Mouse (Mus musculus): ENCODE results near the gene Mmd2. TPM values are rescaled to one million over a fixed set of nuclear protein-coding genes. Genes with fewer than 3 reads are reported as not detected.

The Mmd2 gene
- total and polyA plus RNA-seq, 3 experiments, result not detected

- TF ChIP-seq RAD21 (IDR thresholded peaks at IDR 0.05; ENCODE audit: low read depth, low read length), result no peak
- no peak for TF ChIP-seq CHD2 (IDR thresholded peaks at IDR 0.05; ENCODE audit: low read length)
- TF ChIP-seq ZMIZ1 (IDR thresholded peaks at IDR 0.05; ENCODE audit: low read depth, low read length), result peak; percentile 92
- peak; percentile 52; the same call in 1 of the 2 replicates for TF ChIP-seq SIN3A (IDR thresholded peaks at IDR 0.05; ENCODE audit: low read length)
- TF ChIP-seq MYB (IDR thresholded peaks at IDR 0.05; ENCODE audit: low read depth, low read length), result peak; percentile 12; the same call in 1 of the 2 replicates
- TF ChIP-seq KAT2A (conservative IDR thresholded peaks at IDR 0.05; ENCODE audit: low read depth, low read length), result peak; percentile 62; the same call in 1 of the 2 replicates
- TF ChIP-seq UBTF (IDR thresholded peaks at IDR 0.05; ENCODE audit: borderline replicate concordance, insufficient read depth, low read depth, low read length), result no peak
- TF ChIP-seq TAL1 (IDR thresholded peaks at IDR 0.05; ENCODE audit: low read length), result no peak
- TF ChIP-seq GABPA (IDR thresholded peaks at IDR 0.05; ENCODE audit: low read depth, low read length), result no peak
- peak; percentile 40; the same call in 1 of the 2 replicates for TF ChIP-seq ETS1 (IDR thresholded peaks at IDR 0.05; ENCODE audit: low read depth, low read length)
- TF ChIP-seq E2F4 (IDR thresholded peaks at IDR 0.05; ENCODE audit: borderline replicate concordance, low read depth, low read length), result 0 out of 2 replicates have a peak, but pooled peaks have one; percentile 48
- peak; percentile 73; the same call in 1 of the 2 replicates for TF ChIP-seq MYC (IDR thresholded peaks at IDR 0.05; ENCODE audit: low read depth, low read length)
- TF ChIP-seq CHD1 (IDR thresholded peaks at IDR 0.05; ENCODE audit: low read depth, low read length), result peak; percentile 51; the same call in 1 of the 2 replicates
- TF ChIP-seq RCOR1 (IDR thresholded peaks at IDR 0.05; ENCODE audit: low read depth, low read length), result no peak
- TF ChIP-seq MAX (IDR thresholded peaks at IDR 0.05; ENCODE audit: low read length), result no peak; the same call in 1 of the 2 replicates
- TF ChIP-seq MAFK (IDR thresholded peaks at IDR 0.05; ENCODE audit: borderline replicate concordance, low read depth, low read length), result no peak
- TF ChIP-seq NELFE (IDR thresholded peaks at IDR 0.05; ENCODE audit: low read depth, low read length), result peak; percentile 98
- TF ChIP-seq TCF12 (IDR thresholded peaks at IDR 0.05; ENCODE audit: low read depth, low read length), result peak; percentile 70
- no peak for TF ChIP-seq BHLHE40 (IDR thresholded peaks at IDR 0.05; ENCODE audit: borderline replicate concordance, low read depth, low read length)
- peak; percentile 70; the same call in 1 of the 2 replicates for TF ChIP-seq POLR2AphosphoS5 (IDR thresholded peaks at IDR 0.05; ENCODE audit: borderline replicate concordance, low read depth, low read length)
- TF ChIP-seq EP300 (IDR thresholded peaks at IDR 0.05; ENCODE audit: low read depth in 1 of 2, low read length in 2 of 2), result no peak
- TF ChIP-seq TBP (IDR thresholded peaks at IDR 0.05; ENCODE audit: low read depth, low read length), result peak; percentile 90
- no peak for TF ChIP-seq USF1 (IDR thresholded peaks at IDR 0.05; ENCODE audit: low read depth, low read length)
- TF ChIP-seq ELF1 (IDR thresholded peaks at IDR 0.05; ENCODE audit: low read depth, low read length), result peak; percentile 74; the same call in 1 of the 2 replicates
- peak; percentile 95 for TF ChIP-seq POLR2AphosphoS2 (IDR thresholded peaks at IDR 0.05; ENCODE audit: low read length)
- no peak for TF ChIP-seq GATA1 (IDR thresholded peaks at IDR 0.05; ENCODE audit: low read depth, low read length)
- TF ChIP-seq POLR2A (IDR thresholded peaks at IDR 0.05; ENCODE audit: control insufficient read depth in 1 of 2, insufficient read depth in 1 of 2, low read depth in 1 of 2, low read length in 2 of 2, poor library complexity in 1 of 2), result peak; percentile 88 to 99
- TF ChIP-seq HCFC1 (IDR thresholded peaks at IDR 0.05; ENCODE audit: low read depth, low read length), result peak; percentile 85
- TF ChIP-seq MXI1 (IDR thresholded peaks at IDR 0.05; ENCODE audit: low read depth, low read length), result no peak; the same call in 1 of the 2 replicates
- TF ChIP-seq NRF1 (IDR thresholded peaks at IDR 0.05; ENCODE audit: insufficient read depth, low read depth, low read length, poor library complexity, severe bottlenecking), result peak; percentile 98
- peak overlapping the region; percentile 79 for H3K27ac ChIP-seq (ENCODE audit: control insufficient read depth, low read depth, low read length)
- peak; percentile 97 for DNase-seq (ENCODE audit: low read depth, low spot score)
- H3K27me3 ChIP-seq (ENCODE audit: control insufficient read depth in 1 of 2, insufficient read depth in 2 of 2, low read length in 2 of 2), result no peaks in the 10 kb centered on the region; a peak in 1 of 4 replicates
- H3K4me1 ChIP-seq (ENCODE audit: control insufficient read depth in 1 of 2, insufficient read depth in 2 of 2, low read length in 2 of 2), result peaks cover 0 to 7% of the 10 kb centered on the region in 2 experiments; a peak in 1 of 4 replicates
- H3K36me3 ChIP-seq (ENCODE audit: control insufficient read depth in 1 of 2, insufficient read depth in 2 of 2, low read length in 2 of 2), result peaks cover 0 to 5% of the 10 kb centered on the region in 2 experiments; a peak in 2 of 4 replicates
- peak overlapping the region; percentile 91 to 100 for H3K4me3 ChIP-seq (ENCODE audit: control insufficient read depth in 1 of 2, insufficient read depth in 1 of 2, low read depth in 2 of 2, low read length in 2 of 2)
- no peaks in the 10 kb centered on the region for H3K9me3 ChIP-seq (replicated peaks; ENCODE audit: insufficient read depth, low read length)
- H3K79me2 ChIP-seq (ENCODE audit: control insufficient read depth, insufficient read depth, low read length, poor library complexity), result peaks cover 20% of the 10 kb centered on the region
- peak overlapping the region; percentile 82 for H3K9ac ChIP-seq (ENCODE audit: control insufficient read depth, low read depth, low read length, poor library complexity, severe bottlenecking)
Observed at GRCm38 (mm10) chr5:142628726-142629662, 20.4 kb upstream of the Mmd2 start.

Data from MEL (cell line).